Mouse (Mus musculus) kidney, adult 2 months (tissue): Measurements from ENCODE around the gene Stac.

ENCODE experiments used
- CTCF ChIP-seq: fragments of 200-500 bp; conservative IDR thresholded peaks from 2 replicates; pipeline ENCODE4 v1.5.1; 2011; ENCODE audit warnings: low read depth, mild to moderate bottlenecking, control low read depth, low read length, moderate library complexity, mixed read lengths; ENCODE audit not compliant: insufficient read depth, insufficient read length
- POLR2A ChIP-seq: fragments of 200-500 bp; IDR thresholded peaks from one replicate; pipeline ENCODE4 v1.6.1; 2011; ENCODE audit warnings: low read depth, low read length, control low read depth

- no peak for TF ChIP-seq CTCF
- no peak for TF ChIP-seq POLR2A
These were observed 116.3 kb downstream of the Stac start for GRCm38 (mm10) chr9:111573836-111574235.
